Mouse (Mus musculus): Measurements from ENCODE around the gene Ugcg. TPM values are rescaled to one million over a fixed set of nuclear protein-coding genes. Genes with fewer than 3 reads are reported as not detected.
"Not testable (repeated sequence)": the region's sequence is repeated elsewhere in the genome, so short reads cannot be mapped to it uniquely, and the experiment has no call there.

The Ugcg gene
- total RNA-seq, 2 experiments from 2014 or later: 102 to 104 TPM

GRCm38 (mm10) chr4:59244791-59245555 is 55.9 kb downstream of the Ugcg start:
- DNase-seq (ENCODE audit: extremely low spot score in 1 of 2, low spot score in 2 of 2): no peak
- intact Hi-C loops (cut with DNase I): loop anchor here (10.0 kb wide), 1 partner anchor 150 kb away; no protein-coding TSS in a partner anchor

DNA sequence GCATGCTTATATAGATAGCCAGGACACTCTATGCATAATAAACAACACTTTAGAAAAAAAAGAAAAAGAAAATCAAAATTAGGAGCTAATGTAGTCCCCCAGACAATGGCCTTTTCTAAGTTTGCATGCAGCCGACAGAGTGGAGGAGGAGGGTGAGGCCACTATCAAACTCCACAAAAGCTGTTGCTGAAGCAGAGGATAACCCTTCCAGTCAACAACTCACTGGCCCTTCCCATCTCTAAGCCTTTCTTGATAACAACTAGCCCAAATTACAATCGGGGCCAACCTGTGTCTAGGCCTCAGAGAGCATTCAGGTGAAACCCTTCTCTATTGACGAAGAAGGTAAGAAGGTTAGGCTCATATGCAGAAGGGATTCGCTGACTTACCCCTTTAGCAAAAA is 56.7 kb downstream of the Ugcg start:
- intact Hi-C loops (cut with DNase I): loop anchor here (10.0 kb wide), 1 partner anchor 151 kb away; no protein-coding TSS in a partner anchor
- DNase-seq (ENCODE audit: extremely low spot score in 1 of 2, low spot score in 2 of 2): no peak

DNA sequence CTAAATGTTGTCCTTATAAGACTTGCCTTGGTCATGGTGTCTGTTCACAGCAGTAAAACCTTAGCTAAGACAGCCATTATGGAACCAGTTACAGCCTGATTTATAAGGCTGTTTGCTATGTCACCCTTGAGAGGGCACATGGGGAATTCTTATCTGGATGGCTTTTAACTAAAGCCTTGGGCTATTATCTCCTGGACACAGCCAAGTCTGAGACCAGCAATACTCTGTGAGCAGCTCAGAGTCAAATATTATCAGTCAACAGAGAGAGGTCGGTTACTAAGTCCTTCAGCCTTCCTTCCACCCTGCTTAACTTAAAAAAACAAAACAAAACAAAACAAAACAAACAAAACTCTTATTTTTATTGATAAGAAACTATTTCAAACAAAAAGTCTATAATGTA is 58.5 kb downstream of the Ugcg start:
- no peak for DNase-seq (ENCODE audit: extremely low spot score in 1 of 2, low spot score in 2 of 2)
- intact Hi-C loops (cut with DNase I): loop anchor here (10.0 kb wide), 1 partner anchor 153 kb away; no protein-coding TSS in a partner anchor

GRCm38 (mm10) chr4:59248035-59248434 is 59.0 kb downstream of the Ugcg start:
- no peak for DNase-seq (ENCODE audit: extremely low spot score in 1 of 2, low spot score in 2 of 2)
- intact Hi-C loops (cut with DNase I): loop anchor here (10.0 kb wide), 1 partner anchor 153 kb away; no protein-coding TSS in a partner anchor

DNA sequence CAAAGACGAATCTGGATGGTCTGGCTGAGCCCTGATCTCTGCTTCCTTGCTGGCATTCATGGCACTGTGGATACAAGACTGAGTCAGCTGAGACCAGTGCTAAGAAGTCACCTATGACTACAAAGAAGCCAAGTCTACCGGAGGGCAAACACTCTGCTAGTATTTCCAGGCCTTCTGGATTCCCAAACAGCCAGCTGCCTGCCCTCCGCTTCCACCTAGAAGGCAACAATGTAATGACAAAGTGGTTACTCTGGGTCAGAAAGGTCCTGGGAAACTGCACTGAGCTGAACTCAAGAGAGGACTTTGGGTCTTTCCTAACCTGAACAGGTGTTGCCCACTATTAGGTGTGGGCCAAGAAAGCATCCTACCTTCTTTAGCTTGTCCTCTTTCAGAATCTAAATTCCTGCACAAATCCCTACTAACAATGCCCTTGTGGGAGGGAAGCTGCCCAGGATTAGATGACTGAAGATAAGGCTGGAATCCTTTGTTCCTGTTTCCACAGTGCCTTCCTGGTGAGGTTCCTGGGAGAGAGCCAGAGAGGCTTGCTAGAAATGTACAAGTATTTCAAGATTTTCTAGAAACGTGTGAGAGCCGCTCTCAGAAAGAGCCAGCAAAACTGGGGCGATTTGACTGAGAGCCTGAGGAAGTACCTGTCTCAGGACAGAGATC is 63.5 kb downstream of the Ugcg start:
- intact Hi-C loops (cut with DNase I): no loop called here
- no peak for DNase-seq (ENCODE audit: extremely low spot score in 1 of 2, low spot score in 2 of 2)

- DNase-seq (ENCODE audit: extremely low spot score in 1 of 2, low spot score in 2 of 2): no peak
- intact Hi-C loops (cut with DNase I): no loop called here
These were observed 64.0 kb downstream of the Ugcg start for GRCm38 (mm10) chr4:59253055-59253434.

DNA sequence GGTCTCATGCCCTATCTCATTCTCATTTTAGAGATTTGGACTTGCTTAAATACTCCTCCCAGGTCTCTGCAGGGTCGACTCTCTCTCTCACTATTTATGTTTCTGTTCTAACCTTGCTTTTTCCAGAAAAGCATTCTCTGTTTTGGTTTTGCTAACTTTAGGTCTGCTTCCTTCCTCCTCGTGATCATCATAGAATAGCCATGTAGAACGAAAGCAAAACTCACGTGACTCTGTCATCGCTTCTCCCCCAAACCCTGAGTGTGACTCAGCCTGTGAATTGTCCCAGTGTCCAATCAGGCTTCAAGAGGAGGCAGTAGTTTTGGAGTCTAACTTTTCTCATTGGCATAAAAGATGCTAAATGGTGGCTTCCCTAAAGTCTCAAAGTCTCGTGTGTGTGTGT is 65.3 kb downstream of the Ugcg start:
- DNase-seq (ENCODE audit: extremely low spot score in 1 of 2, low spot score in 2 of 2): no peak
- intact Hi-C loops (cut with DNase I): no loop called here

DNA sequence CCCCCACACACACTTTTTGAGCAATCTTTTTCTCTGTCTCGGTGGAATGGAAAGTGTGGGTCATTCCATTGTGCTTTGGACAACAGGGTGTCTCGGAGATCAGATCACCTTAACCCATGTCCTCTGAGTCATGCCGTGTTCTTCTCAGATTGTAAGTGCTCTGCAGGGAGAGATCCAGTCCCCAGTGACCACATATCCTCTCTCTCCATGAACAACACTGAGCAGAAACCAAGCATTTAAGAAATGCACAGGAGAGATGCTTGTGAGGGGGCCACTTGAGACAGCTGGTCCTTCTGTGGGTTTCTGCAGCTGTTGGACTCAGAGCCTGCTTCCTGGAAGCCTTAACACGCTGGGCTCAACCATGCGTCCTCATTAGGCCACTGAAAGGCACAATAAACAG is 66.9 kb downstream of the Ugcg start:
- DNase-seq (ENCODE audit: extremely low spot score in 1 of 2, low spot score in 2 of 2): no peak

DNA sequence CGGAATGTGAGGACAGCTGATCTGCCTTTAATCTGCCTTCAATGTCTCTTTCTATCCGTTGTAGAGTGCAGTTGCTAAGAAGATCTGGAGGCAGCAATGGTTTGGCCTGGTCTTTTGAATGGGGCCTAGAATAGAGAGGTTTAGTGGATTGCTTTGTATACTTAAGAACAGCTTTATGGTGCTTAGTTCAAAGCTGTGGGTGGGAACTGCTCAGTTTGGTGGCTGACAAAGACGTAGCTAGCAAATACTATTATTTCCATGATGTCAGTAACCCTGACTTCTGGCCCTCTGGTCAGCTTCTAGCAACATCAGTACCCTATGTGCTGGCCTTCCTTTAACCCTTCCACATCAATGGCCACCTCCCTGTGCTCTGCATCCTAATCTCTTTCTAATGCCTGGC is 68.8 kb downstream of the Ugcg start:
- DNase-seq (ENCODE audit: extremely low spot score in 1 of 2, low spot score in 2 of 2): no peak
- intact Hi-C loops (cut with DNase I): no loop called here

More for the DNA sequence above, 66.9 kb downstream of the Ugcg start:
- intact Hi-C loops (cut with DNase I): no loop called here

DNA sequence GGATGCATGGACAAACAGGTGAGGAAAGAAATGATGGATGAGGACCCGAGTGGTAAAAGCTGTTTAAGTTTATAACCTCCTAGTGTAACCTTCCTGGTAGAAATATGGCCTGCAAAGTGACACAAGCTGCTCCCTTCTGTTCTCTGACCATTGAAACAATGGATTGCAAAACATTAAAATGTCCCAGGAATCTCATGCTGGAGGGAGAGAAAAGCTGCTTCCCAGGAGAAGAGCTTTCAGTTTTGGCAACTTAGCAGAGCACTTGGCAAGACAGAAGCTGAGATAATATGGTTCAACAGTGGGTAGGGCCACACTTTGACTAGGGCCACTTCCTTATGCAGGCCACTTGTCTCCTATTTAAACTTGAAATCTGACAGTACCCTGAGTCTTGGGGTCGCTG is 69.7 kb downstream of the Ugcg start:
- DNase-seq (ENCODE audit: extremely low spot score in 1 of 2, low spot score in 2 of 2): no peak
- intact Hi-C loops (cut with DNase I): no loop called here

GRCm38 (mm10) chr4:59259806-59260205 is 70.7 kb downstream of the Ugcg start:
- intact Hi-C loops (cut with DNase I): no loop called here
- no peak for DNase-seq (ENCODE audit: extremely low spot score in 1 of 2, low spot score in 2 of 2)

- intact Hi-C loops (cut with DNase I): no loop called here
- no peak for DNase-seq (ENCODE audit: extremely low spot score in 1 of 2, low spot score in 2 of 2)
These were observed 71.9 kb downstream of the Ugcg start for GRCm38 (mm10) chr4:59260871-59261515.

GRCm38 (mm10) chr4:59261582-59261981 is 72.5 kb downstream of the Ugcg start:
- DNase-seq (ENCODE audit: extremely low spot score in 1 of 2, low spot score in 2 of 2); intact Hi-C loops (cut with DNase I): not testable (repeated sequence)

DNA sequence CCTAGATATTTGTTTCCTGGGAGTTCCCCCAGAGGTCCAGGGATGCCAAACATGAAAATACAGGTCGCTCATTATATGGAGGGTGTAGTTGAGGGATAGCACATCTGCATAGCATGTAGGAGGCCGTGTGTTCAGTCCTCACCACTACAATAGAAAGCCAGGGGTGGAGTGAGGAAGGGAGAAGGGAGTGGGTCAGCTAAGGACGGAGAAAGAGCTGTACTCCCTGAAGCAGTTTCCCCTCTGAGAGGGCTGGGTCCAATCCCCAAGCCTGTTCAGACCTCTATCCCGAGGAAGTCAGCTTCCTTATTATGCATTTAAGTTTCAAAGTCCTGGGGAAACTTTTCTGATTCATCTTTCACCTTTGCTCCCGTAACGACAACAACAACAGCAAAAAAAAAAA is 73.1 kb downstream of the Ugcg start:
- intact Hi-C loops (cut with DNase I): no loop called here
- no peak for DNase-seq (ENCODE audit: extremely low spot score in 1 of 2, low spot score in 2 of 2)

DNA sequence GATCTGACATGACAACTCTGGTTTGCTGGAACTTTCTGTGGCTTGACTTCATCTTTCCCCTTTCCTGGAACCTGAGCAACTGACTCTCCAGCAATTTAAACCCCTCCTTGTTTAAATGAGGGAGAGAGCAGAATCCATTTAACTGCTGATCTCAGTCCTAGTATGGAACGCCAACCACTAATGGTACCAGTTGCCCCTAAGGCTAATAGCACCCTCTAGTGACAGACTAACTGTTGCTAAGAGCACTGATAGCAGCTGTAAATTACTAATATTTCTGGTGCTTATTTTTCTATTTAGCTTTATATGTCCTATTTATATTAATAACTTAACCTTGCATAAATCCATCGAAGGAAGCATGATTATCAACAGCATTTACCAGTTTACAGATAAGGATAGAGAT is 74.4 kb downstream of the Ugcg start:
- intact Hi-C loops (cut with DNase I): no loop called here
- DNase-seq (ENCODE audit: extremely low spot score in 1 of 2, low spot score in 2 of 2): no peak

DNA sequence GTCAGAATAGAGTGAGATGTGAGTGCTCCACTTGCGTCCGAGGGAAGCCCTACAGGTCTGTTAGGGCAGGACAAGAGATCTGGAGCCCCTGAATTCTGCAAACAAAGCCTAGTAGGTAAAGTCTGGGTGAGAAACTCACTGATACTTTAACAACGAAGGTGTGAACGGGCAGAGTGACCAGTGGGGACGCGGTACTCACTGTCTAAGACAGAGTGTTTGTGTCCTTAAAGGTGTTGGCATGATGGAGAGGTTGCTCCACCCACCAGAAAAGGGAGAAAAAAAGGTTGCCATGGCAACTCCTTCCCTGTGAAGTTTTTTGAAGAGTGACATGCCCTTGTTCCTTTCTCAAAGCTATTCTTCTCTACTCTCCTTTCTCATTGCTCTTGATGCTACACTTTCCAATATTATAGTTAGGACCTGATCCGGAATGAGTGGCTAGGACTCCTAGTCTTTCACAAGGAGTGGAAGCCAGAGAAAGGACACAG is 75.6 kb downstream of the Ugcg start:
- intact Hi-C loops (cut with DNase I): no loop called here
- DNase-seq (ENCODE audit: extremely low spot score in 1 of 2, low spot score in 2 of 2): no peak

DNA sequence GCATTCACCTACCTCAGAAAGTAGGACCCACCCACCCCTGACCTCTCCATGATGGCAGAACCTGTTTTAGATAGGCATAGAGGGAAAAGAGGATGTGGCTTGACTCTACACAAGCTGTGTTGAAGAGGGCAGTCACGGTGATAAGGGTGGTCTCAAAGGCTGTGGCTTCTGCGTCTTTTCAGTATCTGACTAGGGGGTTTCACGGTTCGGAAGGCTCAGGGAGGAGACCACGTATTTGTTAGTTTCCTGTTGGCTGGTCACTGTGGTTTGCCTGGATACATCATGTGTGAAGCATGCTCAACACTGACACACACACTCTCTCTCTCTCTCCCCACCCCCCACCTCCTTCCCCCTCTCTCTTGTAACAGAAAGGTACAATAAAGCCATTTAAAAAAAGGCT is 76.1 kb downstream of the Ugcg start:
- intact Hi-C loops (cut with DNase I): no loop called here
- DNase-seq (ENCODE audit: extremely low spot score in 1 of 2, low spot score in 2 of 2): no peak

- intact Hi-C loops (cut with DNase I): no loop called here
These were observed 76.6 kb downstream of the Ugcg start for GRCm38 (mm10) chr4:59265631-59266030.

More at GRCm38 (mm10) chr4:59265631-59266030, 76.6 kb downstream of the Ugcg start:
- no peak for DNase-seq (ENCODE audit: extremely low spot score in 1 of 2, low spot score in 2 of 2)

All from left cerebral cortex, postnatal 10 days (tissue).